Mouse (Mus musculus) induced T-regulatory cell, adult 2 months (primary cell): Measurements from ENCODE around the gene A030005L19Rik.
"Not testable (repeated sequence)": the region's sequence is repeated elsewhere in the genome, so short reads cannot be mapped to it uniquely, and the experiment has no call there.

Experiments
- DNase-seq: peaks from one replicate; pipeline ENCODE4 v3.0.0-alpha.2; 2012; ENCODE audit warnings: low read depth

The A030005L19Rik gene

DNA sequence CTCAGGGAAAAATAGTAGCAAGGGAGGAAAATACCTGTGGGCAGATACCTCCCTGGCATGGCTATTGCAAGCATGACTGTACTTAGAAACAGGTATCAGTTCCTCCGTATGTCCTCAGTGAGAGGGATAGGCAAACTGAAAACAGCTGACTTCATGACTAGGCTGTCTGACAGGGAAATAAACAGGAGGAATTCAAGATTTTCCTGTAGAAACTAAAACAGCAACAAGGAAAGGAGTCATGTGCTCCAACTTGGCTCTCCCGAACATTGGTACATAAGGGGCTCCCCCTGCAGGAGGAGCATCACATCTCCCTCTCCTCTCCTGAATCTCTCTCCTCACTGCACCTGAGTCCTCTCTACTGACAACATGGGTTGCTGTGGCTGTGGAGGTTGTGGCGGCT is at the start of gene A030005L19Rik:
A030005L19Rik (plus strand) TSS at position 301 of the 400 bp plus-strand sequence.
- no peak for DNase-seq

DNA sequence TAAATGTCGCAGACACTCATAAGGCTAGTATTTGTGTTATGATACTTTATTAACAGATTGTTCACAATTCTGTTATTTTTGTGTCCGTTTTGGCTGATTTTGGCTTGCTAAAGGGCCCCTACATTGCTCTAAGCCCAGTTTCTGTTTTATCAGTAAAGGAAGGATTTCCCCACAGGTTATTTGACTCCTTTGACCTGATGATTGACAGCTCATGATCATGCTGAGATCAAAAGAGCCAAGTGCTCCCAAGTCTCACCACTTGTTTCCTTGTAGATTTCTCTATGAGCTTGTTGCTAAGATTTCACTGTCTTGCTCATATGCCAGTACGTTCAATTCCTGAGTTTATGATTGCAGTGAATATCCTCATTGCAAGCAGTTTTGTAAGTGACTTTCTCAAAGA is 42.9 kb upstream of the A030005L19Rik start:
- DNase-seq: no peak

DNA sequence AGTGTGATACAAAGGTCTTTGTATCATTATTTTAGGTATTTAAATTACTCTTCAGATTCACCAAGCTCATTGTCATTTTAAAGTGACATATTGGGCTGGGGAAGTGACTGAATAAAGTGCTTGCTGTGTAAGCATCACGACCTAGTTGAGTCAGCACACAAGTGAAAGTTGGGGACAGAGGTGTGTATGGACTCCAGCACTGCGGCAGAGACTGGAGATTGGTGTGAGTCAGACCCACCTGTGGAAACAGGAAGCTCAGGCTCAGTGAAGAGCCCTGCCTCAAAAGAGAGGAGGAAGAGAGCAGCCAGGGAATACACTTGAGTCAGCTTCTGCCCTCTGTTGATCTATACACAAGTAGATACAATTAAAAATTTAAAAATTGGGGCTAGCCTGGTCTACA is 34.0 kb upstream of the A030005L19Rik start:
- peak; percentile 61 for DNase-seq

DNA sequence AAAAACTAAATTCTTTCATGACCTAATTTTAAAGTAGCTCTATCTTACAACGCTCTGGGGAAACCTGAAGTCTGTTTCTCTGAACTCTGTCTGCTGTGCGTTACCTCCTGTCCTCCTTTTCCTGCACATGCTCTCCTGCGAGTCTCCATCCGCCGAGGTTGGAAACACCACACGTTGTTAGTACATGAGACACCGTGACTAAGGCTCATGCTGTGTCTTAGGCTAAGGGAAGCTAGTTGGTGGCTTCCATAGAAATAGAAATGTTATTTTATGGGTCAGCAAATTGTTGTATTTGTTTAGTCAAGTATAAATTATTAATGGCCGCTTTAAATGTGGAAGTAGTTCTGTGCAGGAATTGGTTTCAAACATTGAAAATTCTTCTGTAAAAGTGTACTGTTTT is 32.9 kb upstream of the A030005L19Rik start:
- no peak for DNase-seq

DNA sequence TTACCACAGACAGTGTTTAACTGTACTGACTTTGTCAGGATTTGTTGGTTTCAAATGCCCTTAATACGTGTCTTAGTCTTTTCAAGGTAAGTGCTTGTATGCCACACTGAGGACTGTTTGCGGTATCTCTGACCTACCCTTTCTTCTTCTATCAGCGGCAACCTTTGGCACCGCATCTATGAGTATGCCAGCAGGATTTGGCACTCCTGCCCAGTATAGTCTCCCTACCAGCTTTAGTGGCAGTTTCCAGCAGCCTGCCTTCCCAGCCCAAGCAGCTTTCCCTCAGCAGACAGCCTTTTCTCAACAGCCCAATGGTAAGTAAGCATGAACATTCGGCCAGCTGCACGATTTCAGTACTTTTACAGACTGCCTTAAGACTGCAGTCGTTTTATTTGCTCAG is 19.9 kb upstream of the A030005L19Rik start:
- DNase-seq: no peak

DNA sequence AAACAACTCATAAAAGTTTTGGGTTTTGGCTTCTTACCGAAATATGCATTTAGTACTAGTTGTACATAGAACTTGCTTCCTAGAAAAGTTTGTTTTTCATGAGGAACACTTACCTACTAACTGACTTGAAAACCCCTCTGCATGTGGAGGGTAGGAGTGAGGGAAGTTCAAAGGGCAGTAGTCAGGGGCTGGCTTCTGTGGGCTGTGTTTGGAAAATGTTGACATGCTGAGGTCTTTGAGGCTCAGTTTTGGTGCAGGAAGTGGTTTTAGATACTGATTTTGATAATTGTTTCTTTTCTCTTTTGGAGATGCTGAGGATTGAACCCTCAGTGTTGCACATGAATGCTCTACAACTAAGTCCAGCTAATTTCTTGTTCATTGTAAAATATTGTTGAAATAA is 12.6 kb upstream of the A030005L19Rik start:
- DNase-seq: peak; percentile 65

DNA sequence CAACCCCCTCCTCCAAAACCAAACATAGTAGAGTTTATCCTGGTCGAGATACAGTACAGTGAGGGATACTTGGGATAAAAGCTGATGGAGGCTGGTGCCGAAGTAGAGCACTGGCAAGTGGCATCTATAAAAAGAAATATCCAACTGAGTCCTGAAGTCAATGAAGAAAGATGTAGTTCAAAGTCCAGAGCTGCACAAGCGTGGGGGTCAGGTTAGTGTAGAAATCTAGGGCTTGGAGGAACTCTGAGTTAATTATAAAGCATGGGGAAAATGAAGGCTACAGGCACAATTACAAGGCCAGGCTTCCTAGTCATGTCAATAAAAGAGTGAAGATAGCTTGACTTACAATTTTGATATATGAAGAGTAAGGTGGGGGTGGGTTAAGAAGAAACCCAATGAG is 11.9 kb upstream of the A030005L19Rik start:
- no peak for DNase-seq

DNA sequence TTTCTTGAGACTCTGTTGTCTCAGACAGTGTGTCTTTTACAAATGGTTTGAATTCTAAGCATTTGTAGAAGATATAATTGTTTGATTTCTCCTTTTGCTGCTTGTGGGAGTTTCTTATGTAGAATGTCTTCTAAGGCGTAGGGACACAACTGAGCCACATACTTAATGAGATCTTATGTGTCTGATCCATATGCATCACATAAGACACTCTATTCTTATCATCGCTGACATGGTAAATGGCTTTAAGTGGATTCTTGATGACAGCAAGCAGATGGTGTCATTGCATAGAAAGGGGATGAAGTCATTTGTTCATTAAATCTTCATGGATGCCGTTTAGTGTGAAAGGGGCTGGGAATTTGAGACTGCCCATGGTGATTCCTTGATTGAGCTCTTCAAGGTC is 7.2 kb upstream of the A030005L19Rik start:
- DNase-seq: no peak

DNA sequence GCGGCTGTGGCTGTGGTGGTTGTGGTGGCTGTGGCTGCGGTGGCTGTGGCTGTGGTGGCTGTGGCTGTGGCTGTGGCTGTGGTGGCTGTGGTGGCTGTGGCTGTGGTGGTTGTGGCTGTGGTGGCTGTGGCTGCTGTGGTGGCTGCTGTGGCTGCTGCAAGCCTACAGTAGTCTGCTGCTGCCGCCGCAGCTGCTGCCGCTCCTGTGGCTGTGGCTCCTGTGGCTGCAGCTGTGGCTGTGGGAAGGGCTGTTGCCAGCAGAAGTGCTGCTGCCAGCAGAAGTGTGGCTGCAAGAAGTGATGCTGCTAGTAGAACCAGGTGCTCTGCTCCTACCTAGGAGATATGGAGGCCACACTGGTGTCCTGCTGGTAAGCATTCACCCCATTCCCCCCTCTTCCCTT is 309 bp downstream of the A030005L19Rik start:
- not testable (repeated sequence) for DNase-seq

DNA sequence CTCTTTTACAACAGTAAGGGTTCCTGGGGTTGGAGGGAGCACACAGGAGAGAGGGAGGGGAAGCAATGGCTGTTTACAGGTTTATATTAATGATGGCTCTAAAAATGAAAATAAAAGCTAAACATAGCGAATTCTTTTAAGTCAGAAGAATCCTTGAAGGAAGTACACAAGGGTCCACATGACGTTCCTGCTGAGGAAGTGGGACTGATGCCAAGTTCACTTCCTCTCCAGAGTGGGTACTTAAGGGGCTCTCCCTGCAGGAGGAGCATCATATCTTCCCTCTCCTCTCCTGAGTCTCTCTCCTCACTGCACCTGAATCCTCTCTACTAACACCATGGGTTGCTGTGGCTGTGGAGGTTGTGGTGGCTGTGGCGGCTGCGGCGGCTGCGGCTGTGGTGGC is 11.5 kb downstream of the A030005L19Rik start, which contains the start of gene A030014E15Rik:
A030014E15Rik (plus strand) TSS at position 268 of the 400 bp plus-strand sequence.
- DNase-seq: no peak

DNA sequence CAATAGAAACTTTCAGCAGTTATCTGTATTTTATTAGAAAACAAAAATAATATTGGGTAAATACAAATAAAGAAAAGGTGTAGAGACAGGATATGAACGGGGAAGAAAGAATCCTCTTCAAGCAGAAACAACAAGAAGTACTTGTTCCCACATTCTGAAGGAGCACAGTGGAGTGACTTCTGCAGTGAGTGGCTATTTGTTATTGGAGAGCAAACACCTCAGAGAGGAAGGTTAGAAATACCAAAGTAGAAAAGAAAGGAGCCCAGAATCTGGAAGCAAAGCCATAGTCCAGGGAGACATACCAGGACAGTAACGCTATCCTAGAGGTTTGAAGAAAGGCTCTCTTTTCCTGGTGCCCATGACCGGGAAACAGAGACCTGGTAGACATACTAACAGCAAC is 17.4 kb downstream of the A030005L19Rik start:
- DNase-seq: not testable (repeated sequence)

DNA sequence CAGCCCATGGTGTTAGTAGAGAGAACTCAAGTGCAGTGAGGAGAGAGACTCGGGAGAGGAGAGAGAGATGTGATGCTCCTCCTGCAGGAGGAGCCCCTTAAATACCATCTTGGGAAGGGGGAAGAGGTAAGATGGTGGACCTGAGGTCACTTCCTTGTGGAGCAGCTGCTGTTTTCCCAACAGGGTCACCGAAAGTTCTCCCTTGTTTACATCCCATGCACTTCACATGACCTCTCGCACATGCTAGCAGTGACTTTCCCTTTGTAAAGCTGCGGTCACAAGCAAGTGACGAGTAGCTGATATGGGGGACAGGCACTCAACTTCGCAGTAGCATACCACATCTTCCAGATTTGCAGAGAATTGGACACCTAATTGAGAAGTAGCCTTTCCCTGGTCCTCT is 18.2 kb downstream of the A030005L19Rik start, which contains the start of gene Gm6217:
Gm6217 (minus strand) TSS at position 74 of the 400 bp plus-strand sequence.
- DNase-seq: not testable (repeated sequence)

DNA sequence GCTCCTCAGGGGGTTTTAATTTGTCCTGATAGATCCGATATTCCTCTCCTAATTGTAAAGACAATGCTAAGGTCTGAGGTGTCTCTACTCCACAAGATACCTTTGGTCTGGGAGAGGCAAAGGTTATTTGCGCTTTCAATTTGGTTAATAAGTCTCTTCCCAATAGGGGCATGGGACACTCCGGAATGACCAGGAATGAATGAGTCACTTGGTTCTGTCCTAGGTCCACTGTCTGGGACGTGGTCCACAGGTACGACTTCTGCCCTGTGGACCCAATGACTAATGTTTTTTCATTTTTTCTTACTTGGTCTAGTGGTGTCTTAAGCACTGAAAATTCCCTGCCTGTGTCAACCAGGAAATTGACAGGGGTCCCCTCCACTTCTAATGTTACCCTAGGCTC is 25.5 kb downstream of the A030005L19Rik start:
- no peak for DNase-seq

DNA sequence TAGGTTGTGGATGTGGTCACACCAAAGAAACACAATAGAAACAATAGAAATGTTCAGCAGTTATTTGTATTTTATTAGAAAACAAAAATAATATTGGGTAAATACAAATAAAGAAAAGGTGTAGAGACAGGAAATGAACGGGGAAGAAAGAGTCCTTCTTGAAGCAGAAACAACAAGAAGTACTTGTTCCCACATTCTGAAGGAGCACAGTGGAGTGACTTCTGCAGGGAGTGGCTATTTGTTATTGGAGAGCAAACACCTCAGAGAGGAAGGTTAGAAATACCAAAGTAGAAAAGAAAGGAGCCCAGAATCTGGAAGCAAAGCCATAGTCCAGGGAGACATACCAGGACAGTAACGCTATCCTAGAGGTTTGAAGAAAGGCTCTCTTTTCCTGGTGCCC is 29.4 kb downstream of the A030005L19Rik start:
- DNase-seq: not testable (repeated sequence)

DNA sequence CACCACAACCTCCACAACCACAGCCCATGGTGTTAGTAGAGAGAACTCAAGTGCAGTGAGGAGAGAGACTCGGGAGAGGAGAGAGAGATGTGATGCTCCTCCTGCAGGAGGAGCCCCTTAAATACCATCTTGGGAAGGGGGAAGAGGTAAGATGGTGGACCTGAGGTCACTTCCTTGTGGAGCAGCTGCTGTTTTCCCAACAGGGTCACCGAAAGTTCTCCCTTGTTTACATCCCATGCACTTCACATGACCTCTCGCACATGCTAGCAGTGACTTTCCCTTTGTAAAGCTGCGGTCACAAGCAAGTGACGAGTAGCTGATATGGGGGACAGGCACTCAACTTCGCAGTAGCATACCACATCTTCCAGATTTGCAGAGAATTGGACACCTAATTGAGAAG is 30.2 kb downstream of the A030005L19Rik start, which contains the start of gene A030003K21Rik:
A030003K21Rik (minus strand) TSS at position 94 of the 400 bp plus-strand sequence.
- not testable (repeated sequence) for DNase-seq

DNA sequence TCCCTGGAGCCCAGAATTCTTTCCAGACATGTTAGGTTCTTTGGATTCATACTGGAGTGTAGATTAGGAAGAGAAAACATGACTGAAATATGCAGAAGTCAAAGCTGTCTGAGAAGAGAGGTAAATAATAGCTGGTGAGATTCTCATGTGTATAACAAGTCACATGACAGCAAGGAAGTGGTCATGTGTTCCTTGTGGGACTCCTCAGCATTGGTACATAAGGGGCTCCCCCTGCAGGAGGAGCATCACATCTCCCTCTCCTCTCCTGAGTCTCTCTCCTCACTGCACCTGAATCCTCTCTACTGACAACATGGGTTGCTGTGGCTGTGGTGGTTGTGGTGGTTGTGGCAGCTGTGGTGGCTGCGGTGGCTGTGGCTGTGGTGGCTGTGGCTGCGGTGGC is 32.9 kb downstream of the A030005L19Rik start:
- not testable (repeated sequence) for DNase-seq

DNA sequence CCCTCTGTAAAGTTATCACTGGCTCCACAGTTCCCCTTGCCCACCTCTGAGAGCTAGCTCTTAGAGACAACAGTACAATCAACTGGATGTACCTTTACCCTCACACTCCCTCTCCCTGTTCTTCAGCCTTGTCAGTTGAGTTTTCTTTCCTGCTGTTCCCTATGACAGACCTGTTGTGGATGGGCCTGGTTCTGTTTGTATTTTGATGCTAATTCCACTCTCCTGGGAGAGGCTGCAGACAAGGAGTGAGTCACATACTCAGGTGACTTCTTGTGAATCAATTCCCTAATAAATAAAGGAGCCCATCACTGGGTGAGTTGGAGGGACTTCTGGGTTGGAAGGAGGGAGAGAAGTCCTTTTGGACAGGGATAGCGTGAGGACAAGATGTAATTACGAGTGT is 35.5 kb downstream of the A030005L19Rik start:
- DNase-seq: no peak

DNA sequence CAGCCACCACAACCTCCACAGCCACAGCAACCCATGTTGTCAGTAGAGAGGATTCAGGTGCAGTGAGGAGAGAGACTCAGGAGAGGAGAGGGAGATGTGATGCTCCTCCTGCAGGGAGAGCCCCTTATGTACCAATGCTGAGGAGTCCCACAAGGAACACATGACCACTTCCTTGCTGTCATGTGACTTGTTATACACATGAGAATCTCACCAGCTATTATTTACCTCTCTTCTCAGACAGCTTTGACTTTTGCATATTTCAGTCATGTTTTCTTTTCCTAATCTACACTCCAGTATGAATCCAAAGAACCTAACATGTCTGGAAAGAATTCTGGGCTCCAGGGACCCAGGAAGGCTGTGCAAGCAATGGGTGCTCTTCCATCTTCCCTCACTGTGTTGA is 42.8 kb downstream of the A030005L19Rik start, which contains the start of gene Gm7544:
Gm7544 (minus strand) TSS at position 101 of the 400 bp plus-strand sequence.
- DNase-seq: not testable (repeated sequence)

DNA sequence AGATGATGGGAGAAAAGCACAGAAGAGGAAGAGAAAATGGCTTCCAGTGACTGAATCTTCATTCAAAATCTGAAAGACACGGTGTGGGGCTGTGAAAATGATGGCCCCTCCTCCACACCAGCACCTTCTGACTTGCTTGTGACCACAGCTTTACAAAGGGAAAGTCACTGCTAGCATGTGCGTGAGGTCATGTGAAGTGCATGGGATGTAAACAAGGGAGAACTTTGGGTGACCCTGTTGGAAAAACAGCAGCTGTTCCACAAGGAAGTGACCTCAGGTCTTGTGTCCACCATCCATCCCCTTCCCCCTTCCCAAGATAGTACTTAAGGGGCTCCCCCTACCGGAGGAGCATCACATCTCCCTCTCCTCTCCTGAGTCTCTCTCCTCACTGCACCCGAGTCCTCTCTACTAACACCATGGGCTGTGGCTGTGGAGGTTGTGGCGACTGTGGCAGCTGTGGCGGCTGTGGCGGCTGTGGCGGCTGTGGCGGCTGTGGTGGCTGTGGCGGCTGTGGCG is 46.8 kb downstream of the A030005L19Rik start, which contains the start of gene Gm47955:
Gm47955 (plus strand) TSS at position 417 of the 516 bp plus-strand sequence.
- no peak for DNase-seq
